Mouse (Mus musculus): ENCODE data around the gene Gm11992. TPM values are rescaled to one million over a fixed set of nuclear protein-coding genes. Genes with fewer than 3 reads are reported as not detected.

Gene Gm11992
- polyA plus RNA-seq (2012; rRNA removed) = 0.55 and 1.8 TPM in 2 replicates

- WGBS = 4% methylated on average over 21 of the region's 21 CpGs
- peak; percentile 70 for DNase-seq (ENCODE audit: low read depth, low spot score)
These were observed at the start of gene Gm11992 for GRCm38 (mm10) chr11:9048011-9048702. TSS of gene Gm11992 (plus strand) at chr11:9048594.

GRCm38 (mm10) chr11:9008761-9009160 is 39.6 kb upstream of the Gm11992 start:
- WGBS = 93% methylated on average over 5 of the region's 5 CpGs
- no peak for DNase-seq (ENCODE audit: low read depth, low spot score)

- under 1% methylated on average over 7 of the region's 7 CpGs for WGBS
These were observed 38.0 kb upstream of the Gm11992 start for GRCm38 (mm10) chr11:9010416-9010815.

GRCm38 (mm10) chr11:9010853-9011339 is 37.5 kb upstream of the Gm11992 start, which contains the start of gene Hus1:
TSS of gene Hus1 (minus strand) at chr11:9011191.
- under 1% methylated on average over 43 of the region's 43 CpGs for whole genome bisulfite sequencing

More at GRCm38 (mm10) chr11:9010416-9010815, 38.0 kb upstream of the Gm11992 start:
- peak; percentile 7 for DNase-seq (ENCODE audit: low read depth, low spot score)

DNA sequence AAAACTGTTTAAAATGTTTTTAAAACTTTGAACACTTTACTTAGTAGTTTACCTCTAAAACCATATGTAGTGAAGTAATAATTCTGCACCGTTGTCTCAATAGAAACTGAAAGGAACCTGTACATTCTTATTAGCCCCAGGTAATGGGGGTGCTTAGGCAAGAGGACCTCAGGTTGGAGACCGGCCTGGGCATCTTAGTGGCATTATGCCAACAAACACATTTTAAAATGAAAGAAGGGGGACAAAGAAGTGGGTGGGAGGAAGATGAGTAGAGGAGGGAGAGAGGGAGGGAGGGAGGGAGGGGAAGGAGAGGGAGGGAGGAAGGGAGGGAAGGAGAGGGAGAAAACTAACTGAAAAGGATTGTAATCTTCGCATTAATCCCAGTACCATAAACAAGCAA is 37.0 kb upstream of the Gm11992 start:
- no peak for DNase-seq (ENCODE audit: low read depth, low spot score)
- under 1% methylated on average over 3 of the region's 3 CpGs for WGBS

More at GRCm38 (mm10) chr11:9010853-9011339, 37.5 kb upstream of the Gm11992 start, which contains the start of gene Hus1:
- DNase-seq (ENCODE audit: low read depth, low spot score) = peak; percentile 67

GRCm38 (mm10) chr11:9014740-9015139 is 33.7 kb upstream of the Gm11992 start:
- DNase-seq (ENCODE audit: low read depth, low spot score) = peak; percentile 7
- 29% methylated on average over 3 of the region's 3 CpGs for WGBS

GRCm38 (mm10) chr11:9018491-9019267 is 29.7 kb upstream of the Gm11992 start:
- 69% methylated on average over 6 of the region's 6 CpGs for WGBS
- no peak for DNase-seq (ENCODE audit: low read depth, low spot score)

DNA sequence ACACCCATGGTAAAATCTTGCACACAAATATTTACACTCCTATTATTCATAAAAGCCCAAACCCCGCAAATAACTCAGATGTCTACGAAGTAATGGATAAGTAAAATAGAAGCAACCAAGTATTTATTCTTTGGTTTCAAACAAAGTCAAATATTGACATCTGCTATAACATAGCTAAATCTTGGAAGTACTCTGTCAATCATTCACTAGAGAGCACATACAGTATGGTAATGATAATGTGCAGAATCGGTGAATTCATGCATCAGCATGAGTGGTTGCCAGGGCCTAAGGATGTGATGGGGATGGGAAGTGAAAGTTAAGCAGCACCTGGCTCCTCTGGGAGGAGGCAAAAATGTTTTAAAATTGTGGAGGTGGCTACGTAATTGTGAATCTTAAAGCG is 28.2 kb upstream of the Gm11992 start:
- DNase-seq (ENCODE audit: low read depth, low spot score) = no peak
- 40% methylated on average over 5 of the region's 5 CpGs for WGBS

GRCm38 (mm10) chr11:9024782-9025181 is 23.6 kb upstream of the Gm11992 start:
- WGBS = 71% methylated on average over 7 of the region's 7 CpGs
- no peak for DNase-seq (ENCODE audit: low read depth, low spot score)

DNA sequence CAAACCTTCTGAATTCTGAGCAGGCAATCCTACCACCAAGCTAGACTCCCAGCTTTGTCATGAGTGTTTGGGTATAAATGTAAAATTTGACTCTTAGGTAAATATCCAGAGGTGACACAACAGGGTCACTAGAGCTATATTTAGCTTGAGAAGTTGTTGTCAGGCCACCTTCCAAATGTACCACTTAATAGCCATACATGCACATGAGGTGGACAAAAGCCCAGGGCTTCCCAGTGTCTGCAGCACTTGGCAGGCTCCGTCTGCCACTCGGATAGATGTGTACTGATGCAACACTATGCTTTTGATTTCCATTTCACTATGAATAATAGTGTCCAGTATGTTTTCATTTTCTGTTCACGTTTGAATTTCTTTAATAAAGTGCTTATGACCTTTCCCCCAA is 23.2 kb upstream of the Gm11992 start:
- WGBS = 61% methylated on average over 3 of the region's 3 CpGs

GRCm38 (mm10) chr11:9031530-9031929 is 16.9 kb upstream of the Gm11992 start:
- no peak for DNase-seq (ENCODE audit: low read depth, low spot score)
- 83% methylated on average over 2 of the region's 2 CpGs for WGBS

More for the DNA sequence above, 23.2 kb upstream of the Gm11992 start:
- no peak for DNase-seq (ENCODE audit: low read depth, low spot score)

DNA sequence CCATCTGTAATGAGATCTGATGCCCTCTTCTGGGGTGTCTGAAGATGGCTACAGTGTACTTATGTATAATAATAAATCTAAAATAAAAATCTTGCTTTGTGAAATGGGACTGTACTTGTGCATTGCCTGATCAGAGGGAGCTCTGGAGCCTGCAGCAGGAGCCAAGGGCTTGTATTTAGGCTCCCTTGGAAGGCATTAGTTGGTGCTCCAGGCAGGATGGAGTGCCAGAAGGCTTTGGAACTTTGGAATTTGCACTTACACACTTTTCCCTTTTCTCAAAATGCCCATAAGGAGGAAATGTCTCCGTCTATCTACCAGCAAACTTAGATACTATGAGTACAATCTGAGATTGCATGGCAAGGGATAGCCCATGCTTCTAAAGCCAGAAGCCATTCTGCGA is 1.8 kb upstream of the Gm11992 start:
- DNase-seq (ENCODE audit: low read depth, low spot score) = no peak
- 76% methylated on average over 2 of the region's 2 CpGs for WGBS

- WGBS = 69% methylated on average over 5 of the region's 5 CpGs
- no peak for DNase-seq (ENCODE audit: low read depth, low spot score)
These were observed 1.4 kb upstream of the Gm11992 start for GRCm38 (mm10) chr11:9047044-9047443.

DNA sequence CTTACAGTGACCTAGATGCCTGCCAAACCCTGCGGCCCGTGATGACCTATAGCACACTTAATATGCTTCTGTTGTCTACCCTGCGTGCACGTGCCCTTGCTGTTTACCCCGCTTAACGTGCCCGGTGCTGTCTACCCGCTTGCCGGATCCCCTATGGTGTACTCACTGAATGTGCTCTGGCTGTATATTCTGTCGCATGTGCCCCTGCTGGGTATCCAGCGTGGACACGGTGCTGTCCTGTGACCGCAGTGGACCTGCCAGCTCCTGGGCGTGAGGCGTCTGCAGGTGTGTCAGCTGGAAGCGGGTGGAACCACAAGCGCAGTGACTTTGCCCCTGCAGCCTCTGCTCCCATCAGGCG is 288 bp downstream of the Gm11992 start, which contains the start of gene Sun3:
TSS of gene Sun3 (minus strand) at position 289 of the 358 bp plus-strand sequence.
- 2% methylated on average over 18 of the region's 18 CpGs for WGBS
- DNase-seq (ENCODE audit: low read depth, low spot score) = peak; percentile 29

DNA sequence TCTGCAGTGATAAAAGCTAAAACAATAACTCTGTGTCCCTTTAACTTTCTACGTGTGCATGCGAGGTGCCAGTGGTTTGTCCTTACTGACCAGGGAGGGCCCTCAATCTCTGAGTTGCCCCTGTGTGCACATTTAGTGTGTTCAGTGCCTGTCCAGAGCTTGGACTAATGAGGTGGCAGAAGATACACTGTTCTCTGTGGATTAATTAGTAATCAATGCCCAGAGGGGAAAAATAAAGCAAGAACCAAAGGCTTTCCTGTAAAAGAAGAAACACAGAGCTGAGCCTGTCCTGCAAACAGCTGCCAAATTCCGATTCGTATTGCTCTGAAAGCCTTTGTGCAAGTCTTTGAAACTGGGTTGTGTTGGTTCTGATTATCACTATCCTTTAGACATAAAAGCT is 1.8 kb downstream of the Gm11992 start:
- DNase-seq (ENCODE audit: low read depth, low spot score) = no peak
- WGBS = 83% methylated on average over 4 of the region's 4 CpGs

DNA sequence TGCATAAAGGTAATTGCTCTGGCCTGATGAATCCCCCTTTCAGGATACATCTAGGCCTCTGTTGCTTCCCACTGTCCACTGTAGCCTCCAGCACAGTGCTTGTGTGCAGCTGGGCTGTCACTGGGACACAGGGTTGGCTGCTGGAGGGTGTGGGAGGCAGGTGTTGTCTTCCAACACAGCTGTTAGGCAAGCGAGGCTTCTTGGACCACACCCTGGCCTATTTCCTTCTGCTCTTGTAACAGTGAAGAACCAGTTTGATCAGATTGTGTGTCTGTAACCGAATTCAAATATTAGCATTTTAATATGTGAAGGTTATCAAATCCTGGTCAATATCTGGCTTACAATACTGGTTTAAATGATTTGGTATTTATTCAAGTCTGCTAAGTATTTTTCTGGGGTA is 3.5 kb downstream of the Gm11992 start:
- 27% methylated on average over 2 of the region's 2 CpGs for WGBS

GRCm38 (mm10) chr11:9056937-9057336 is 8.5 kb downstream of the Gm11992 start:
- no peak for DNase-seq (ENCODE audit: low read depth, low spot score)
- 78% methylated on average over 2 of the region's 2 CpGs for WGBS

More for the DNA sequence above, 3.5 kb downstream of the Gm11992 start:
- DNase-seq (ENCODE audit: low read depth, low spot score) = peak; percentile 27

- DNase-seq (ENCODE audit: low read depth, low spot score) = no peak
- 87% methylated on average over 4 of the region's 4 CpGs for WGBS
These were observed 9.3 kb downstream of the Gm11992 start for GRCm38 (mm10) chr11:9057711-9058110.

DNA sequence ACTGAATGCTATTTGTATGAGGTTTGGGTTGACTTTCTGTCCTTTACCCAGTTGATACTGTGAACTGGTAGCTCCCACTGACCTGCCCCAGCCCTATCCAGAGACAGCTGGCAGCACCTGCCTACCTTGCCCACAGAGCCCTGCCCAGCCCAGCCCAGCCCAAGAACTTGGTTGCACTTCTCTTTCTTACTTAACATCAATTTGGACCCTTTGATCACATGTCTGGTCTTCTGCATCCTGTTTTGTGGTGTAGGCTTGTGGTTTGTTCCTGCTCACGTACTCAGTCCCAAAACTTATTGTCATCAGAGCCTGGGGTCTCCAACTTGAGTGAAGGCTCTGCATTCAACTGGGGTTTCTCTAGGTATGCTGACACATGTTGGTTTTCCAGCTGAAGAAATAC is 11.6 kb downstream of the Gm11992 start:
- DNase-seq (ENCODE audit: low read depth, low spot score) = no peak
- 79% methylated on average over 1 of the region's 1 CpGs for WGBS

- WGBS = 53% methylated on average over 5 of the region's 5 CpGs
- no peak for DNase-seq (ENCODE audit: low read depth, low spot score)
These were observed 12.1 kb downstream of the Gm11992 start for GRCm38 (mm10) chr11:9060484-9060883.

- WGBS = 90% methylated on average over 3 of the region's 3 CpGs
- no peak for DNase-seq (ENCODE audit: low read depth, low spot score)
These were observed 28.1 kb downstream of the Gm11992 start for GRCm38 (mm10) chr11:9076444-9076843.

Data from large intestine, adult 2 months (tissue).